Mouse (Mus musculus): ENCODE data around the gene Atp10a. TPM values are rescaled to one million over a fixed set of nuclear protein-coding genes. Genes with fewer than 3 reads are reported as not detected.

Atp10a gene
- polyA plus RNA-seq, 1 experiment from 2014 or later = 3.3 TPM

- Histone ChIP-seq H3K36me3 (no peaks in the 10 kb centered on the region), H3K27me3 (no peaks in the 10 kb centered on the region), H3K9ac (no peak overlapping the region), H3K27ac (no peak overlapping the region), H3K4me2 (replicated peaks) (no peak overlapping the region), H3K4me1 (no peaks in the 10 kb centered on the region), H3K9me3 (no peaks in the 10 kb centered on the region), H3K4me3 (no peak overlapping the region)
- WGBS = 86% methylated on average over 1 of the region's 1 CpGs
- ATAC-seq (ENCODE audit: insufficient number of reproducible peaks, insufficient read depth, low FRiP score, low TSS enrichment) = no peak
Measured at GRCm38 (mm10) chr7:58873676-58874075, 217.7 kb downstream of the Atp10a start.
